Mouse (Mus musculus): ENCODE results near the gene Blvrb.

DNA sequence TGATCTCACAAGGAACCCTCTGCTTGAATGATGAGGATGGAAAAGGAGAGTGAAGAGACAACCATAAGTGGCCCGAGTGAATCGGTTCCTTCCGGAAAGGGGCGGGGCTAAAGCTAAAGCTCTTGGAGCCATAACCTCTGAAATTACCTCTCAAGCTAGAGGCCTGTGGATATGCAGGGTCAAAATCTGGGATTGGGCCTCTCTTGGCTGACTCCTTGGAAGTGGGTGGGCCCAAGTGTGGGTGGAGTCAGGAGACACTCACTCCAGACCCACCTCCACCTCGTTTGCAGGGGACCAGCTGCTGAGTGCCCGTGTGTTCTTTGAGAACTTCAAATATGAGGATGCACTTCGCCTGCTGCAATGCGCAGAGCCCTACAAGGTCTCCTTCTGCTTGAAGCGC is 67.2 kb downstream of the Blvrb start:
- TF ChIP-seq CTCF (IDR thresholded peaks at IDR 0.05; ENCODE audit: extremely low read depth, insufficient read depth, low read length) (no peak), POLR2A (IDR thresholded peaks at IDR 0.05; ENCODE audit: extremely low read depth, insufficient read depth, low read length) (no peak)
